Mouse (Mus musculus) gastrocnemius, postnatal 14 days (tissue): ENCODE results near the gene Fam163b. TPM values are rescaled to one million over a fixed set of nuclear protein-coding genes. Genes with fewer than 3 reads are reported as not detected.

ENCODE experiments used
- DNase-seq: peaks from one replicate; pipeline ENCODE4 v3.0.0; 2021; ENCODE audit warnings: mixed read lengths
- intact Hi-C: fragments of 180-260 bp; cut with DNase I; formaldehyde crosslinking; loops from one replicate; pipeline ENCODE4 v1.15.1; 2025; ENCODE audit warnings: low total_unique reads
- total RNA-seq, 2 experiments: library from RNA; stranded (reverse); gene quantifications; 2 replicates each; pipeline ENCODE4 v1.2.3; 2021

Gene Fam163b
- total RNA-seq, 2 experiments from 2014 or later, result 0.07 to 0.08 TPM

- no peak for DNase-seq
- intact Hi-C loops, result no loop called here
Measured at GRCm38 (mm10) chr2:27096341-27096981, 45.8 kb downstream of the Fam163b start.

- no peak for DNase-seq
- intact Hi-C loops, result no loop called here
Measured at GRCm38 (mm10) chr2:27095178-27095577, 47.1 kb downstream of the Fam163b start.

- intact Hi-C loops, result no loop called here
- DNase-seq, result no peak
Measured at GRCm38 (mm10) chr2:27089238-27089637, 53.1 kb downstream of the Fam163b start.

- DNase-seq, result no peak
- intact Hi-C loops, result no loop called here
Measured at GRCm38 (mm10) chr2:27088700-27089099, 53.6 kb downstream of the Fam163b start.

- intact Hi-C loops, result no loop called here
- peak; percentile 90 for DNase-seq
Measured at GRCm38 (mm10) chr2:27088071-27088644, 54.1 kb downstream of the Fam163b start.

- DNase-seq, result no peak
- intact Hi-C loops, result no loop called here
Measured at GRCm38 (mm10) chr2:27087581-27087980, 54.7 kb downstream of the Fam163b start.

GRCm38 (mm10) chr2:27086483-27087010 lies 55.7 kb downstream of the Fam163b start:
- DNase-seq, result no peak
- intact Hi-C loops, result no loop called here

- intact Hi-C loops, result no loop called here
- peak; percentile 61 for DNase-seq
Measured at GRCm38 (mm10) chr2:27085801-27086200, 56.5 kb downstream of the Fam163b start.

GRCm38 (mm10) chr2:27084963-27085362 lies 57.3 kb downstream of the Fam163b start:
- no peak for DNase-seq
- intact Hi-C loops, result no loop called here

GRCm38 (mm10) chr2:27083761-27084475 lies 58.4 kb downstream of the Fam163b start:
- intact Hi-C loops, result no loop called here

GRCm38 (mm10) chr2:27079649-27080048 lies 62.6 kb downstream of the Fam163b start:
- no peak for DNase-seq
- intact Hi-C loops, result loop anchor here (5.0 to 10.0 kb wide), 2 partner anchors 45 to 158 kb away; no protein-coding TSS in a partner anchor

More at GRCm38 (mm10) chr2:27083761-27084475, 58.4 kb downstream of the Fam163b start:
- DNase-seq, result no peak

- intact Hi-C loops, result loop anchor here (5.0 to 10.0 kb wide), 2 partner anchors 46 to 158 kb away; no protein-coding TSS in a partner anchor
- peak; percentile 90 for DNase-seq
Measured at GRCm38 (mm10) chr2:27079152-27079584, 63.1 kb downstream of the Fam163b start, which contains the start of gene Adamtsl2. Gene Adamtsl2, plus strand, starts transcription at chr2:27079379.

- DNase-seq, result no peak
- intact Hi-C loops, result loop anchor here (5.0 to 10.0 kb wide), 2 partner anchors 46 to 159 kb away; no protein-coding TSS in a partner anchor
Measured at GRCm38 (mm10) chr2:27078312-27078711, 64.0 kb downstream of the Fam163b start.

- DNase-seq, result peak; percentile 48
- intact Hi-C loops, result loop anchor here (5.0 to 10.0 kb wide), 2 partner anchors 47 to 160 kb away; no protein-coding TSS in a partner anchor
Measured at GRCm38 (mm10) chr2:27077655-27078244, 64.5 kb downstream of the Fam163b start.

- intact Hi-C loops, result loop anchor here (5.0 to 10.0 kb wide), 2 partner anchors 49 to 162 kb away; no protein-coding TSS in a partner anchor
- DNase-seq, result no peak
Measured at GRCm38 (mm10) chr2:27075485-27075884, 66.8 kb downstream of the Fam163b start.

- peak; percentile 65 for DNase-seq
- intact Hi-C loops, result loop anchor here (5.0 to 10.0 kb wide), 2 partner anchors 50 to 162 kb away; no protein-coding TSS in a partner anchor
Measured at GRCm38 (mm10) chr2:27074804-27075203, 67.5 kb downstream of the Fam163b start.

- intact Hi-C loops, result loop anchor here (10.0 kb wide), 1 partner anchor 51 kb away; no protein-coding TSS in a partner anchor
- DNase-seq, result no peak
Measured at GRCm38 (mm10) chr2:27073407-27073806, 68.9 kb downstream of the Fam163b start.

- DNase-seq, result no peak
- intact Hi-C loops, result loop anchor here (10.0 kb wide), 1 partner anchor 53 kb away; no protein-coding TSS in a partner anchor
Measured at GRCm38 (mm10) chr2:27071978-27072377, 70.3 kb downstream of the Fam163b start, which contains the start of gene Mymk. Gene Mymk, minus strand, starts transcription at chr2:27072179.

- DNase-seq, result peak; percentile 78
- intact Hi-C loops, result loop anchor here (10.0 kb wide), 1 partner anchor 54 kb away; no protein-coding TSS in a partner anchor
Measured at GRCm38 (mm10) chr2:27071137-27071536, 71.2 kb downstream of the Fam163b start.
